Mouse (Mus musculus) spleen, postnatal 4 days (tissue): Measurements from ENCODE around the gene Diaph3.

ENCODE experiments used
- DNase-seq, 2 experiments: peaks; one replicate each; pipeline ENCODE4 v3.0.0; 2022; ENCODE audit warnings: low spot score in 2 of 2

Diaph3 gene

GRCm38 (mm10) chr14:86660556-86660955, 480.5 kb downstream of the Diaph3 start:
- no peak for DNase-seq

- DNase-seq, result no peak
These were observed 484.8 kb downstream of the Diaph3 start for GRCm38 (mm10) chr14:86656262-86656661.

- no peak for DNase-seq
These were observed 494.4 kb downstream of the Diaph3 start for GRCm38 (mm10) chr14:86646499-86647120.

- no peak for DNase-seq
These were observed 498.2 kb downstream of the Diaph3 start for GRCm38 (mm10) chr14:86642831-86643241.

GRCm38 (mm10) chr14:86641839-86642238, 499.2 kb downstream of the Diaph3 start:
- no peak for DNase-seq

GRCm38 (mm10) chr14:86640086-86640485, 500.9 kb downstream of the Diaph3 start:
- no peak for DNase-seq

- DNase-seq, result no peak
These were observed 505.4 kb downstream of the Diaph3 start for GRCm38 (mm10) chr14:86635594-86636140.

- DNase-seq, result no peak
These were observed 506.0 kb downstream of the Diaph3 start for GRCm38 (mm10) chr14:86635052-86635451.

- no peak for DNase-seq
These were observed 507.2 kb downstream of the Diaph3 start for GRCm38 (mm10) chr14:86633799-86634198.

- DNase-seq, result no peak
These were observed 516.1 kb downstream of the Diaph3 start for GRCm38 (mm10) chr14:86624816-86625425.

GRCm38 (mm10) chr14:86619637-86620036, 521.4 kb downstream of the Diaph3 start:
- no peak for DNase-seq
